Mouse (Mus musculus) cerebellum, postnatal 10 days (tissue): ENCODE measurements around the gene Gm12216.
A peak's percentile ranks its signal among the peaks of the same experiment; 100 is the strongest.

ENCODE experiments used
- DNase-seq, 2 experiments: peaks; one replicate each; pipeline ENCODE4 v3.0.0; 2021; ENCODE audit warnings: mixed read lengths in 2 of 2

The Gm12216 gene

DNA sequence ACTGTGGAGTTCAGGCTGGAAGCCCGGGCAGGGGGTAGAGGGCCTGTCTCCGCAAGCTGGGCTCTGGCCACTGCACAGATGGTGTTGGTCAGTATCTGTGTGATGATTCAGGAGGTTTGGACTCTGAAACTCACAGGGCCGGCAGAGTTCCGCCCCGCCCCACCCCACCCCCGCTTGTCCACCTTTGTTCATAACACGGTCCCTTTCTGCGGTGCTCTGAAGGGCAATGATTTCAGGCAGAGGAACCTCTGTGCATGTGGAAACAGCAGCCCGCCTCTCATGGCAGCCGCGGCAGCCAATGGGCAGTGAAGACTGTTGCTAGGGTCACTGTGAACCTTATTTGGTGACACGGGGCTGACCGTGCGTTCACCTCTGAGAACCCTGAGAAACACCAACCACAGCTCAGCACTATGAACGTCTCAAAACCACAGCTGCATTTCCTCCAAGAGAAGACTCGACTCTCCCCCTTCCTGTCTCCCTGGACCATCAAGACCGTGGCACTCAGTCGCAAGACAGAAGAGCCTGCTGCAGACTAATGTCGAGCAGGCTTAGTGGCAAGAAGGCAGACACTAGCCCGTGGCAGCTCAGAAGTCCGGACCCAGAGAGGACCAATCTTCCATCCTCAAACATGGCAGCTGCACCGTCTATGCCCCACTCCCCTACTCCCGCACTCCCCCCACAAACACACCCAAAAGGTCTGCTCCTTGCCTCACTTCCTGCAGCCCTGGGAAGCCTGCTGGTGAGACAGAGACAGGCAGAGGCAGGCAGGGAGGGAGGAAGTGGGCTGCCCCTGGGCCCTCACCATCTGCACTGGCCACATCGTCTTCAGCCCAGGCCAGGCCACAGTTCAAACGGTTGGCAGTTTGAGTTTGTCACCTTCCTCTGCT is 64.1 kb downstream of the Gm12216 start:
- DNase-seq: peak; percentile 43 to 60

DNA sequence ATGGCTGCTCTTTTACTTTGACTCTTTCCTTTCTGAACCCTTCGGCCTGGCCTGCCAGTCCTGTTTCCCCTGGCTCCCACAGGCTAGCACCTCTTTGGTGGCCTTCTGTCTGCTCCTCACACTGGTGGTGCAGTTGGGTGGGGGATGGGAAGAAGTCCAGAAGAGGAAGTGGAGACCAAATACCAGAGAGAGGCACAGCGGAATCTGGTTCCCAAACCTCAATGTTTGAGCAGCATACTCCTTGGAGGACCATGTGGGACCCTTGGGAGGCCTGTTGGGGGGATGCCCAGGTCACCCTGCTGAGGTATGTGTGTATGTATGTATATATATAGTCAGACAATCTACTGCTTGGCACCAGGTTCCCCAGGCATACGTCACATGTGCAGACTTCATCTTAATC is 65.0 kb downstream of the Gm12216 start:
- peak; percentile 37 to 38 for DNase-seq

DNA sequence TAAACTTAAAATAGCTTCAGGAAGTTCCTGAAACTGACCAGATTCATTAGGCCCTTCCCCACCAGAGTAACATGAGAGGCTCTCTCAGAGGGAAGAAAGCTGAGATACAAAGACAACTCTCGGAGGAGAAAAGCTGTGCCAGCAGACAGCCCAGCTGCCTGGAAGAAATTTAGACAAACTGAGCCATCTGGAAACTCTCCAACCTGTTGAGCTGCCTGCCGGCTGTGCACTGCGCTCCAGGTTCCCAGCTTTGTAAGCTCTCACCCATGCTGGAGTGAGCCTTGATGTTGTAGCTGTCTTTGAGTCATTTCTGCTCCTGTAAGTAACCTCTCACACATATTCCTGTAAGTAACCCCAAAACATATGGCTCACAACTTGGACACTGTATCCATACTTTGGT is 66.1 kb downstream of the Gm12216 start:
- peak; percentile 77 for DNase-seq

- DNase-seq: no peak
Measured at GRCm38 (mm10) chr11:53789277-53789676, 69.8 kb downstream of the Gm12216 start.

- DNase-seq: peak in 1 of 2 experiments; percentile 25
Measured at GRCm38 (mm10) chr11:53788196-53788595, 70.9 kb downstream of the Gm12216 start.

DNA sequence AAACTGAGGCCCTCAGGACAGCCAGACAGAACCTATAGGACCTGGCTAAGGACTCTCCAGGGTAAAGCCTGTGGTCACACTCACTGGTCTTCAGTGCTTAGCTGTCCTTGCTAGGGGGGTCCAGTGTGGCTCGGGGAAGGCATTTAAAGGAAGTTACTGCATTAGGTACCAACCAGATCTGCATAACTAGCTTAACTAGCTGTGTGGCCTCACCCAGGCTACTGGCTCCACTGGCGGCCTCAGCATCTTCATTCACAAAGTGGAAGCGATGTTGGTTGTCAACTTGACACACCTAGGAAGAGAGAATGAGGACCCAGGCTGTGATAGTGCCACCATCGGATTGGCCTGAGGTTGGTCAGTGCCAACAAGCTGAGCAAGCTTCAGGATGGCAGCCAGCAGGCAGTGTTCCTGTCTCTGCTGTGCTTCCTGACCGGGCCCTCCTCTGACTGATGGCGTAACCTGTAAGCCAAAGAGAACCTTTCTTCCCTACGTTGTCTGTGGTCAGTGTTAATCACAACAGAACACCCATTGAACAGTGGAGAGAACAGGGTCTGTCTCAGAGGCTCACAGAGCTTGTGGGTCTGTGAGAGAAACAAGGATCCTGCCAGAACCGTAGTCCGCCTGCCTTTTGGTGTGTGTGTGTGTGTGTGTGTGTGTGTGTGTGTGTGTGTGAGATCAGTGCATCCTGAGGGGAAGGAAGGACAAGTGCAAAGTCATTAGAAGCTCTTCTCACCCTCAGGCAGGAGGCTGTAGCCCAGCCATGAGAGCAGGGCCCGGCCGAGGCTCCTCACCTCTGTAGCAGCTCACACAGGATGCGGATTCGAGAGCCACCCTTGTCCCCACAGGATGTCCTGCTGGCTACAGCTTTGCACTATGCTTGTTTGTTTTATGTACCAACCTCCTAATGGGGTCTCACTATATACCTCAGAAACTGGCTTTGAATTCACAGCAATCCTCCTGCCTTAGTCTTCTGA is 72.7 kb downstream of the Gm12216 start:
- DNase-seq: peak in 1 of 2 experiments; percentile 39

- no peak for DNase-seq
Measured at GRCm38 (mm10) chr11:53785311-53785936, 73.6 kb downstream of the Gm12216 start.

- no peak for DNase-seq
Measured at GRCm38 (mm10) chr11:53783288-53783687, 75.8 kb downstream of the Gm12216 start.

- no peak for DNase-seq
Measured at GRCm38 (mm10) chr11:53781964-53782363, 77.1 kb downstream of the Gm12216 start.

GRCm38 (mm10) chr11:53781201-53781775 is 77.8 kb downstream of the Gm12216 start:
- DNase-seq: no peak

DNA sequence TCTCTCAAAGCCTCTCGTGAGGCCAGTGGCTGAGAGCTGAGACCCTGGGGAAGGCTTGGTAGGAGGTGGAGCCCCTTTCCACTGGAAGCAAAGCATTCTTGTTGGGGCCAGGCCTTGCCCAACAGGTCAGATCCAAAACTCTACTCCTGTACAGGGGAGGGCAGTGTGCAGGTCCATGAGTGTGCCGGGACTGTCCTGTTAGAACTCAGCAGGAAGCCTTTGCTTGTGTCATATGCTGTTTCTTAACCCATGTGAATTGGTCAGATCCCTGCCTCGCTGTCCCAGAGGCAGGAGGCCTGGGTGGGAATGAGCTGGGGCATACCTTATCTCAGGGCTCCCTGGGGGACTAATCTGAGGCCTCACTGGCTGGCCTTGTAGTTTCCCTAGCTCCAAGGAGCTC is 78.8 kb downstream of the Gm12216 start:
- no peak for DNase-seq

DNA sequence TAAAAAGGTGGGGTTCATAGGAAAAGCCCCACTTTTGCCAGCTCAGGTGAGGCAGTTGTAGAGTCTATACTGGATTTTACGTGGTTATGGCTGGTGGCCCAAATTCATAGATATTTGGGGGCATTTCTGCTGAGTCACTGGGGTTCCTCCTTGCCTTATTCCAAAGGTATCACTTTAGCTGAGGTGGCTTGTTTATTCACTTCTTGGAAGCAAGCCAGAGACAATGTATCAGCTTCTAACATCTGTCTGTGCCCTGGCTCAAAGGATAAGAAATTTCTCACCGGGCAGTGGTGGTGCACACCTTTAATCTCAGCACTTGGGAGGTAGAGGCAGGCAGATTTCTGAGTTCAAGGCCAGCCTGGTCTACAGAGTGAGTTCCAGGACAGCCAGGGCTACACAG is 79.2 kb downstream of the Gm12216 start:
- no peak for DNase-seq

DNA sequence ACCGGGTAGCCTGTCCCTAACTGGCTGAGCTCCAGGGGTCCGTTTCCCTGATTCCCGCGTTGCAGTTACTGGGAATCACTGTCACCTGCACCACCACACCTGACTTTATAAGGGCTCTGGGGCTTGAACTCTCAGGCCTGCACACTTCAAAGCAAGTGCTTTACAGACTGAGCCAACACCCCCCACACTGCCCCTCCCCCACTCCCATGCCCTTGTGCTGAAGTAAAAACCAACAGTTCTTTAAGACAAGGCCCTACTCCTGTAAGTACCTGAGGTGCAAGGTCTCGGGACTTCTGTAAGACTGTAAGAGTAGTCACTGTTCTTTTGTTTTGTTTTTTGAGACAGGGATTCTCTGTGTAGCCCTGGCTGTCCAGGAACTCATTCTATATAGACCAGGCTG is 80.6 kb downstream of the Gm12216 start:
- no peak for DNase-seq

- no peak for DNase-seq
Measured at GRCm38 (mm10) chr11:53777736-53778135, 81.3 kb downstream of the Gm12216 start.

DNA sequence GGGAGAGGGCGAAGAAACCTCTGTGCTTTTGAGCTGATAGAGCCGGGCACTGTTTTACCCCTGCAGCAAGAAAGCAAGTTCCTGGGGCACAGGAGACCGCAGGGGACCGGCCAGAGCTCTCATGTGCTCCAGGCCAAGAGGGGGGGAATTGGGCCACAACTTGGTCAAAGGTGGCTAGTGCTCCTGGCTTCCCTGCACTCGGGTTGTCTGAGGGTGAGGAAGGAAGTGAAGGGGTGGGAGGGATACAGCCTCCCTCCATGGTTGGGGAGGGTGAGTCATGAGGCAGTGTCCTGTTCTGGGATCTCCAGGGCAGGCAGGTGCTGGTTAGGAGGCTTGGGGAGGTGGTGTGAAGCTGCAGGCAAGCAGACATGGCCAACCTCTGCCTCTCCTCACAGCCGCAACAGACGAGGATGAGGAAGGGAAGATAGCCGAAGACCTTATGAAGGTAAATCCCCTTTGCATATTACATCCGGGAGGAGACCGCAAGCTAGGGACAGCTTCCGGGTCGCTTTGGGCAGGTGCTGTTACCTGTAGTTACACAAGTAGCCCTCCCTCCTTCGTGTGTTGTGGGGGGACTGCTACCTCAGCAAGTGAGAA is 84.3 kb downstream of the Gm12216 start:
- no peak for DNase-seq

DNA sequence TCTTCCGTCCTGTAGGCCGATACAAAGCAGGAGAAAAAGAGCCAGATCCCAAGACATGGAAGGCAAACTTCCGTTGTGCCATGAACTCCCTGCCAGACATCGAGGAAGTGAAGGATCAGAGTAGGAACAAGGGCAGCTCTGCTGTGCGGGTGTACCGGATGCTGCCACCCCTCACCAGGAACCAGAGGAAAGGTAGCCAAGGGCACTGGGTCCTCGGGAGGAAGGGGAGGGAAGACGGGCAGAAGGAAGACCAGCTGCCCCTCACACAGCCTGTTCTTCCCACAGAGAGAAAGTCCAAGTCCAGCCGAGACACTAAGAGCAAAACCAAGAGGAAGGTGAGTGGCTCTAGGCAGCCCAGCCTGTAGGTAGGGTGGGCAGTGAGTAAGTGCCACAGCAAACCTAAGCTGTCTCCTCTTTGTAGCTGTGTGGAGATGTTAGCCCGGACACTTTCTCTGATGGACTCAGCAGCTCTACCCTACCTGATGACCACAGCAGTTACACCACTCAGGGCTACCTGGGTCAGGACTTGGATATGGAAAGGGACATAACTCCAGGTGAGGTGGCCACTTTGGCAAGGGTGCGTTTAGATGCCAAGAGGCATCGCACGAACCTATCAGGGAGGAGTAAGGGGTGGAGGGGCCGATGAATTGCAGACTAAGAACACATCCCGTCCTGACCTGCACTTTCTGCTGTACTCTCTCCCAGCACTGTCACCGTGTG is 85.3 kb downstream of the Gm12216 start:
- DNase-seq: no peak

- DNase-seq: no peak
Measured at GRCm38 (mm10) chr11:53773087-53773486, 86.0 kb downstream of the Gm12216 start, which contains the start of gene Gm17334. Gm17334 (minus strand) TSS chr11:53773187.

DNA sequence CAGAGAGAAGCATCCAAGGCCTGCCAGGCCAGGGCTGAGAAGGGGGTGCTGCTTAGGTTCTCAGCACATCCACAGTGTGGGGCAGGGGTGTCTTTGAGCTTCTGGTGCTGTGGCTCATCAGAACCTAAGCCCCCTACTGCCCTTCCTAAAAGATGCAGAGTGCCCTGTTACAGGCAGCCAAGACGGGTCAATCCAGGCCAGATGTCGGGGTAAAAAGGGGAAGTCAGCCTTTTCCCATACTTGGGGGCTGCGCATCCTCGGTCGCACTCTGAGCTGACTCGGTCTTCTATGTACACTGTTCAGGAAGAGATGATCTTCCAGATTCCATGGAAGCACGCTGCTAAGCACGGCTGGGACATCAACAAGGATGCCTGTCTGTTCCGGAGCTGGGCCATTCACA is 86.5 kb downstream of the Gm12216 start:
- DNase-seq: no peak

GRCm38 (mm10) chr11:53771001-53771744 is 87.9 kb downstream of the Gm12216 start:
- DNase-seq: no peak

DNA sequence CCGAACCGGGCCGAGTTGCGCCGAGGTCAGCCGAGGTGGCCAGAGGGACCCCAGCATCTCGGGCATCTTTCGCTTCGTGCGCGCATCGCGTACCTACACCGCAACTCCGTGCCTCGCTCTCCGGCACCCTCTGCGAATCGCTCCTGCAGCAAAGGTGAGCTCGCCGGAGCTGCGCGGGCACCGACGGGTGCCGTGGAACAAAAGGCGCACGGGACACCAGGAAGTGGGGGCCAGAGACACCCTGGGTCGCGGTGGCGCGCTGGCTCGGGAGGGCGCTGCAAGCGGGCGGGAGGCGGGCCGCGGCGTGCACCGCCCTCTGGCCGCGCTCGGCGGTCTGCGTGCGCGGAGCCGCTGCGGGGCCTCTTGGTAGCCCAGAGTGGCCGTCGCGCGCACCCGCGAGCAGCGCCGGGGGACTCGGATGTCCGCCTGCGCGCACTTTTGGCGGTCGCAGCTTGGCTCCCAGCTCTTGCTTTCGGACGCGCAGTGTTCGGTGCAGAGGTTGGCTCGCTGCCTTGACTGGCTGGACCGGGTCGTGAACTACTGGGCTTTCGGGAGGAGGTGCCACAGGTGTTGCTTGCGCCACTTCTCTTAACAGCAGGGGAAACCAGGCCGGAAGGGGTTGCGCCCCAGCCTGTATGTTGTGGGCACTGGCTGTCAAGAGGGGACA is 88.8 kb downstream of the Gm12216 start:
- DNase-seq: peak; percentile 65 to 66
